Mouse (Mus musculus): ENCODE results near the gene Hrh1. TPM values are rescaled to one million over a fixed set of nuclear protein-coding genes. Genes with fewer than 3 reads are reported as not detected.

The Hrh1 gene
- polyA plus RNA-seq (2012; rRNA removed), result 0.03 and 0.04 TPM in 2 replicates

GRCm38 (mm10) chr6:114397691-114398217 lies at the start of gene Hrh1:
Hrh1 (plus strand) TSS chr6:114397936.

Other genes starting within 250 kb of the Hrh1 start
- 0.01 and 0.03 TPM in 2 replicates for gene Slc6a1, start 115.3 kb upstream of the Hrh1 start, polyA plus RNA-seq (2012; rRNA removed)
- 7.4 and 7.9 TPM in 2 replicates for gene Atg7, start 245.2 kb downstream of the Hrh1 start, polyA plus RNA-seq (2012; rRNA removed)

Data from liver, embryonic 18 days (tissue).